Mouse (Mus musculus): ENCODE data around the gene A930033H14Rik. TPM values are rescaled to one million over a fixed set of nuclear protein-coding genes. Genes with fewer than 3 reads are reported as not detected.

Gene A930033H14Rik
- polyA plus RNA-seq, 1 experiment from 2014 or later, result 1.2 TPM

DNA sequence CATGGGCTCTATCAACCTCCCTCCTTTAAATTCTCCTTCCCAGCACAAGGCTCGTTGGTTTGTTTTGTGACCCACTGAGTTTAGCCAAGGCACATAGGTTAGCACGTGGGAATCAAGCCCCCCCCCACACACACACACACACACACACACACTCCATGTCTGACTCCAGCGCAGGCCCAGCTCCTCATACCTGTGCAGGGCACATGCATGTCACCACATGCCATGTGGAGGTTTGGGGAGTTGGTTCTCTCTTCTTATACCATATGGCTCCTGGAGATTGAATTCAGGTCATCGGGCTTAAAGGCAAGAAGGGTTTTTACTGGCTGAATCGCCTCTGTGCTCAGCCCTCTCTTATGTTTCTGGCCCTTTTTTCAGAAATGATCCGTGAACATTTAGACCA is 38.4 kb upstream of the A930033H14Rik start:
- Histone ChIP-seq H3K9ac (ENCODE audit: low read length) (no peak overlapping the region), H3K9me3 (ENCODE audit: control insufficient read depth, low read length) (no peaks in the 10 kb centered on the region), H3K36me3 (ENCODE audit: control insufficient read depth, insufficient read depth, low read length) (peaks cover 5% of the 10 kb centered on the region; the same call in 1 of the 2 replicates), H3K4me3 (ENCODE audit: low read depth, low read length) (no peak overlapping the region), H3K4me2 (replicated peaks; ENCODE audit: low read depth) (no peak overlapping the region), H3K27me3 (ENCODE audit: control insufficient read depth, insufficient read depth, low read length) (no peaks in the 10 kb centered on the region), H3K4me1 (replicated peaks; ENCODE audit: control insufficient read depth, insufficient read depth) (peaks cover 5% of the 10 kb centered on the region; the same call in 1 of the 2 replicates), H3K27ac (replicated peaks) (no peak overlapping the region)
- no peak for TF ChIP-seq EP300 (optimal IDR thresholded peaks at IDR 0.05)
- 81% methylated on average over 6 of the region's 6 CpGs for WGBS
- DNase-seq (ENCODE audit: low spot score), result no peak
- ATAC-seq (ENCODE audit: low FRiP score, low TSS enrichment), result no peak

DNA sequence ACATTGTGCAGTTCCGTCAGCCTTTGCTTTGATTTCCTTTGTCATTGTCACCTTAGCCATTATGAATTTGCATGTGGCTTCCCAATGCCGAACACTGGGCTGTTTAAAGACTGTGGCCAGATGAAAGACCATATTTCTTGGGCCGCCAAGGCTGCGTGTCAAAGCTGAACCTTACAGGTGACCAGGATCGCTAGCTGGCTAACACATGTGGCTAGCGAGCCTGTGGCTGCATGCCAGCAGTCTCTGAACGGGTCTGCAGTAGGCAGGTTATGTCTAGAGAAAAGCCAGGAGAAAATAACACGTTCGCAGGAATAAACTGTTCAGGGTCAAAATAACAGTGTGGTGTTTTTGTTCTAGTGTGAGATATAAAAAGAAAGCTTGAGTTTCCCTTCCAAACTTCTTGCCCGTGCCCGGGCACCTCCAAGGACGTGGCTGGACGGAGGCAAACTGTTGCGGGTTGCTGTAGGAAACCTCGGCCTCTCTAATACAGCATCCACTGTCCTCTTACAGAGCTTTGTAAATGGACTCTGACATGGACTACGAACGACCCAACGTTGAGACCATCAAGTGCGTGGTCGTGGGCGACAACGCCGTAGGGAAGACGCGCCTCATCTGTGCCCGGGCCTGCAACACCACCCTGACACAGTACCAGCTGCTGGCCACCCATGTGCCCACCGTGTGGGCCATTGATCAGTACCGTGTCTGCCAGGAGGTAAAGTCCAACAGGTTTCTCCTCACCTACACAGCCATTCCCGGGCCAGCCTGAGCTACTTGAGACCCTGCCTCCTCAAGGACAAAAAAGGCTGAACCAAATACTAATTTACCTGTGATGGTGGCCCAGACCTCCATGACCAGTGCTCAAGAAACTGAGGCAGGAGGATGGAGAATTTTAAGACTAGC is 35.6 kb upstream of the A930033H14Rik start:
- Histone ChIP-seq H3K27ac (replicated peaks) (no peak overlapping the region), H3K4me1 (replicated peaks; ENCODE audit: control insufficient read depth, insufficient read depth) (no peaks in the 10 kb centered on the region; the same call in 1 of the 2 replicates), H3K9me3 (ENCODE audit: control insufficient read depth, low read length) (no peaks in the 10 kb centered on the region), H3K36me3 (ENCODE audit: control insufficient read depth, insufficient read depth, low read length) (peaks cover 5% of the 10 kb centered on the region; the same call in 1 of the 2 replicates), H3K4me2 (replicated peaks; ENCODE audit: low read depth) (no peak overlapping the region), H3K4me3 (ENCODE audit: low read depth, low read length) (no peak overlapping the region), H3K9ac (ENCODE audit: low read length) (no peak overlapping the region), H3K27me3 (ENCODE audit: control insufficient read depth, insufficient read depth, low read length) (no peaks in the 10 kb centered on the region)
- DNase-seq (ENCODE audit: low spot score) (no peak), ATAC-seq (ENCODE audit: low FRiP score, low TSS enrichment) (no peak)
- TF ChIP-seq CTCF (IDR thresholded peaks at IDR 0.05; ENCODE audit: low read depth), result no peak
- TF ChIP-seq EP300 (optimal IDR thresholded peaks at IDR 0.05), result no peak
- WGBS, result 82% methylated on average over 29 of the region's 29 CpGs

DNA sequence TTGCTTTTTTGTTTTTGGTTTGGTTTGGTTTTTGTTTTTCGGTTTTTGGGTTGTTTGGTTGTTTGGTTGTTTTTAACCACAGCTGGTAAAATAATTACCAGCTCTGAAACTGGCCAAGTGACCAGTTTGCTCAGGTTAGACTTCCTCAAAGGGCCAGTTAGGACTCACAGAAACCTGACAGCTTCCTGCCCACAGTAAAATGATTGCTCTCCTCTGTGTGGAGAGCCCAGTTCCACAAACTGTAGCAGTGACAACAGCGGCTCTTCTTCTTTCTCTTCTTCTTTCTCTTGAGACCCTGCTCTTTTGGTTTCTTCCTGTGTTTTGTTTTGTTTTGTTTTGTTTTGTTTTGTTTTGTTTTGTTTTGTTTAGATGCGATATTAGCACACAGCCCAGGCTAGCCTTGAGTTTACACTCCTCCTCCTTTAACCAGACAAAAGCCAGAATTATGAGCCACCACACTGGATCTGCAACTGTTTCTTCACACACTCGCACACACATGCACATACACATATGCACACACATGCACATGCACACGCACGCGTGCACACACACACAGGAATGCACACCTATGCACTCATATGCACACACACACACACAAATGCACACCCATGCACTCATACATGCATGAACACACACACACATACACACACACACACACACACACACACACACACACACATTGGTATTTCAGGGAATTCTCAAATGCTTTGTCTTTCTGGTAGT is 34.6 kb upstream of the A930033H14Rik start:
- Histone ChIP-seq H3K36me3 (ENCODE audit: control insufficient read depth, insufficient read depth, low read length) (peaks cover 5% of the 10 kb centered on the region; the same call in 1 of the 2 replicates), H3K9ac (ENCODE audit: low read length) (no peak overlapping the region), H3K27ac (replicated peaks) (no peak overlapping the region), H3K9me3 (ENCODE audit: control insufficient read depth, low read length) (no peaks in the 10 kb centered on the region), H3K4me2 (replicated peaks; ENCODE audit: low read depth) (no peak overlapping the region), H3K4me1 (replicated peaks; ENCODE audit: control insufficient read depth, insufficient read depth) (no peaks in the 10 kb centered on the region), H3K27me3 (ENCODE audit: control insufficient read depth, insufficient read depth, low read length) (no peaks in the 10 kb centered on the region), H3K4me3 (ENCODE audit: low read depth, low read length) (no peak overlapping the region)
- WGBS, result 96% methylated on average over 7 of the region's 7 CpGs
- ATAC-seq (ENCODE audit: low FRiP score, low TSS enrichment) (no peak), DNase-seq (ENCODE audit: low spot score) (no peak)
- TF ChIP-seq CTCF (IDR thresholded peaks at IDR 0.05; ENCODE audit: low read depth) (no peak), EP300 (optimal IDR thresholded peaks at IDR 0.05) (no peak)

DNA sequence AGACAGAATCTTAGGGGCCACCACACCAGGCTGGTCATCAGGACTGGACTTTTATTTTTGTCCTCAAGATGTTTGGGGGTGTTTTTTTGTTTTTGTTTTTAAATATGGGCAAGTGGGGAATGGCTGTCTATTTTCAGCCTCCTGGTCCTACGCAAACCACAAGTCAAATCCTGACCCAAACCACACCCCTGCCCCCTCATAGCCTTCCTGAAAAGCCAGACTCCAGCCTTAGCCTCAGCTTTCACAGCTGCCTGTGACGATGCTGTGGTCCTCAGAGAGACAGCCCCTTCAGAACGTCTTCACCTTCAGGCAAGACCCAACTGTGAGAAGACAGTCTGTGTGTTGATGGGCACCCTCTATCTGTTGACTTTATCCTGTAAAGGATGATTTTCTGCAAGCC is 33.9 kb upstream of the A930033H14Rik start:
- TF ChIP-seq EP300 (optimal IDR thresholded peaks at IDR 0.05), result no peak
- no peak for TF ChIP-seq CTCF (IDR thresholded peaks at IDR 0.05; ENCODE audit: low read depth)
- Histone ChIP-seq H3K4me2 (replicated peaks; ENCODE audit: low read depth) (no peak overlapping the region), H3K36me3 (ENCODE audit: control insufficient read depth, insufficient read depth, low read length) (peaks cover 5% of the 10 kb centered on the region; the same call in 1 of the 2 replicates), H3K9ac (ENCODE audit: low read length) (no peak overlapping the region), H3K9me3 (ENCODE audit: control insufficient read depth, low read length) (no peaks in the 10 kb centered on the region), H3K4me1 (replicated peaks; ENCODE audit: control insufficient read depth, insufficient read depth) (no peaks in the 10 kb centered on the region), H3K27ac (replicated peaks) (no peak overlapping the region), H3K4me3 (ENCODE audit: low read depth, low read length) (no peak overlapping the region), H3K27me3 (ENCODE audit: control insufficient read depth, insufficient read depth, low read length) (no peaks in the 10 kb centered on the region)
- ATAC-seq (ENCODE audit: low FRiP score, low TSS enrichment), result no peak
- no peak for DNase-seq (ENCODE audit: low spot score)
- 72% methylated on average over 3 of the region's 3 CpGs for WGBS

DNA sequence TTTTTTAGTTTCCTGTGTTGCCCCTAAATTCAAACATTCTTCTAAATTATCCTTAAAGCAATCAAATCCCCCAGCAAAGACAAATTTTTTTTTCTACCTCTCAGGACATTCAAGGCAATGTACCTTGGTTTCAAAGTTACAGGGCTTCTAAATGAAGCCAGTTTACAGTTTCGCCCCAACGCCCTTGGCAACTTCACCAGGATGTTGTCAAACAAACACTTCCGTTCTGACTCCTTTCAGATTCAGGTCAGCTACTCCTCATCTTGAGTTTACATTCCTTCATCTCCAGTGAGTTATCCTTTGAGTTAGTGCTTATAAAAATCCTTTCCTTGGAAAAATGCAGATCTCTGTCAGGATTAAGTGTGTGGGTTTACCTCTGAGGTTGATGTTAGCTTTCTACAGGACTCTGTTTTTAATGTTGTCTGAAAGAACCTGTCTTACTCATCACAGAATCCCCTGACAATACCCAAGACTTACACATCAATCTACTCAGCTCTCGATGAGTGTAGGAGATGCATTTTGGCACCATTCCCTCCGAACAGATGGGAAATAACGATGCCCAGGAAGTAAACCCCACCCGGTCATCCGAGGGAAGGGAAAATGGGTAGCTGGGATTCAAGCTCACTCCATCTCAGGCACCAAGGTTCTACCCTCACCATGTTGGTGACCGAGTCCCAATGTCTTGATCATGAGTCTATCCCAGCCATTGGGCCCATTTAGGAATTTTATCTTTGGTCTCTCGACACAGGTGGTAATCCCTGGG is 33.2 kb upstream of the A930033H14Rik start:
- H3K27ac ChIP-seq (replicated peaks), result no peak overlapping the region
- DNase-seq (ENCODE audit: low spot score) (no peak), ATAC-seq (ENCODE audit: low FRiP score, low TSS enrichment) (no peak)
- TF ChIP-seq EP300 (optimal IDR thresholded peaks at IDR 0.05), result no peak
- no peaks in the 10 kb centered on the region for H3K27me3 ChIP-seq (ENCODE audit: control insufficient read depth, insufficient read depth, low read length)
- H3K9me3 ChIP-seq (ENCODE audit: control insufficient read depth, low read length), result no peaks in the 10 kb centered on the region
- H3K9ac ChIP-seq (ENCODE audit: low read length), result no peak overlapping the region
- no peak overlapping the region for H3K4me3 ChIP-seq (ENCODE audit: low read depth, low read length)
- H3K4me1 ChIP-seq (replicated peaks; ENCODE audit: control insufficient read depth, insufficient read depth), result no peaks in the 10 kb centered on the region
- no peak overlapping the region for H3K4me2 ChIP-seq (replicated peaks; ENCODE audit: low read depth)
- peaks cover 5% of the 10 kb centered on the region; the same call in 1 of the 2 replicates for H3K36me3 ChIP-seq (ENCODE audit: control insufficient read depth, insufficient read depth, low read length)
- WGBS, result 67% methylated on average over 10 of the region's 10 CpGs

Measured in stomach, postnatal 0 days (tissue).